Mouse (Mus musculus) heart, postnatal 10 days (tissue): ENCODE measurements at regions not wholly inside any gene's neighbourhood (a gene's known extent, or its start where the extent isn't known, plus 50 kb on each side); places are given as distances from the start of the nearest gene placed in this dataset.
"Not testable (repeated sequence)": the region's sequence is repeated elsewhere in the genome, so short reads cannot be mapped to it uniquely, and the experiment has no call there.

Source experiments
- DNase-seq, 2 experiments: peaks; one replicate each; pipeline ENCODE4 v3.0.0; 2021
- intact Hi-C: fragments of 180-260 bp; cut with DNase I; formaldehyde crosslinking; loops from one replicate; pipeline ENCODE4 v1.15.1; 2025

DNA sequence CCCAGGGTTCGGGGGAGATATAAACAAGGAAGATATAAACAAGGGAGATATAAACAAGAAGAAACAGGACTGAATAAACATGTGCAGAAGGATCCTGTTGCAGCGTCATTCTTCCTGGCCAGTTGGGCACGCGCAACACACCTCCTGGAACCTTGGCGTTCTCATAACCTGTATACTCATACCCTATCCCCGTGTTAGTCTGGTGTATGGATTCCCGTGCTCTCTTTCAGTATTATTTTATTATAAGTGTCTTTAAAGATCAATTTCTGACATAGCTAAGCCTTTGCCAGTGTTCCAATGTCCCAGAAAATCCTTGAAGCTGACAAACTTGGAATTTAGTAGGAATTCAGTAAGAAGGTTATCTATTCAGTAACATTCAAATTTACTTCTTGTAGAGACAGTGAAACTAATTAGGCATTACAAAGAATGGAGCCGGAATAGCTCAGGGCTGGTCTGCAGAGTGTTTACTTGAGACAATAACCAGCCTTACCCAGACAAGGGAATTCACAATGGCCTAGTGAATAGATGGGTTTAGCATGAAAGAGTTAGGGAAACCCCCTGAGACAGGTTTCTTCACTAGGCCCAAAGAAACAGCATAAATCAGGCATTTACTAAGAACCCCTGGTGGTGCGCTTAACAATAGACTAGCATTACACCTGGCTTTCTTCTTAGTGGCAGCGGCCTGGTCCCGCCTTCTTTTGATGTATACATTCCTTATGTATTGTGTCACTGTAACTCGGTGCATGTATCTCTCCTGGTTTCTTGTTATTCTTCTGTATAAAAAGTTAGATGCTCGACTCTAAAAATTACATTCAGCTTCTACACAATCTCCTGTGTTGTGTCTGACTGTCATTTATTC, 458.4 kb downstream of the Epm2a start:
- DNase-seq, intact Hi-C loops: not testable (repeated sequence)

DNA sequence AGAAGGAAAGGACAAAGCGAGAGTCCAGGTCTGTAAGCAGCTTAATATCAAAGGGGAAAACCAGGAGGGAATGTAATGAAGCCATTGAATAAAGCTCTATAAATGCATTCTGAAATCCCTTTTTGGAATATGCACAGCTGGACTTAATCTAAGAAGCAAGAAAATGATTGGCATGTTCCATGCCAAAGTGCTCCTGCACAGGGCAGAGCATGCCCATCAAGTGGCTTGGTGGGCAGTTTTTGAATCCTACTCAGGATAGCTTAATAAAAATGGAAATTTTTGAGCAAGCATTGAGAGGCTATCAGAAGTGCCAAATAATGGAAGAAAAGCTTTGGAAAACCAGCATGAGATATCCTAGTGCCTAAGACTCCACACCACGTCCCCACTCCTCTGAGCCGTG, 466.1 kb downstream of the Epm2a start:
- intact Hi-C loops = no loop called here
- no peak for DNase-seq

DNA sequence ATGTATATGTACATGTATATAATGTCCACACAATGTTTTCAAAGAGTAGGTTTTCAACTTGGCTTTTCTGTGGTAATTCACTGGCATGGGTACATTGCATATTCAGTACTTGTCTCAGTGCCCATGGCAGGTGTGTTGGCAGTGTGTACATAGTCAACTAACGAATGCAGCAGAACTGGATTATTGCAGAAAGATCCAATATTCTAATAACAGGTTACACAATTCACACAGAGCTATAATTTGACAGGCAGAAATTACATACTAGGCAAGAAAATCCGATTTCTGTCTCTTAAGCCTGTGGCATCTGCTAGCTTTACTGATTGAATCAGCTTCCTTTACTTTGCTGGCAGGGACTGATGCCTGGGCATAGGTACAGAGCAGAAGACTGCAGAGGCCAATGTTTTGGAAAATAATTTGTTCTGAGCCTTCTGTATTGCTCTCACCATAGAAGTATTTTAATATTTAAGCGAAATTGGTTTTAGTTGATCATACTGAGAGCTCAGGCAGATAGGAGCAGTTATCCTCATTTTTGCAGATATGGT, 479.3 kb downstream of the Epm2a start:
- DNase-seq = no peak
- intact Hi-C loops = no loop called here

DNA sequence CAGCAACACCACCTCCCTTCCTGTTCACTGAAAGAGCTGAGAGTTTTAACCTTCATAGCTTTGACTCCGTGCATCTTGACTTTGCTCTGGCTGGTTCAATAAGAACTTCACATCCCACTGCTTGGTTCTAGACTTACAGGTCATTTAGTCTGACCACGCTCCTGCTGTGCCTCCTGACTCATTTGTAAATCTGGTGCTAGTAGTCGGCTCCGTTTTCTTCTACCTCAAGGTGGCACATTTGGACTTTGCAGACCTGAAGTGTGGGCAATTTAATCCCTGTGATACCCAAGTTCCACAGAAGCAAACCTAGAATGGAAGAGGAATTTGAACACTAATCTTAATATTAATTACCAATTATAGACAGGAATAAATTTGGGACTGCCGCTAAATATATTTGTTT, 497.9 kb downstream of the Epm2a start:
- DNase-seq = no peak
- intact Hi-C loops = loop anchor here (5.0 kb wide), 1 partner anchor 771 kb away; no protein-coding TSS in a partner anchor

DNA sequence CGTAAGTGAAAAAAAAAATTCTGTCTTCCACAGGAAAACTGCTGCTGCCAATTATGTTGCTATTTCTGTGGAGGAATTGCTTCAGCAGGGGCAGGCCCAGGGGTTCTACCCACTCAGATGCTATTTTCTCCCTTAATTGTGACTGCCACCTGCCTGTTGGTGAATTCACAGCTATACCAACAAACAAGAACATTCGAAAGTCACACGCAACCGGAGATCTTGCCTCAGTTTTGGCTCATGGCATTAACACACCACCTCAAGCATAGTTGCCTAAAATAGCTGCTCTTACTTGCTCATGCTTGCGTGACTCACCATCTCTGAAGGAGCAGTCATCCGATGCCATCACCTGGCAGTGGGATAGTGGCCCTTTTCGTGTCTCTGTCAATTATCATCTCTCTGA, 498.3 kb downstream of the Epm2a start:
- DNase-seq = no peak
- intact Hi-C loops = loop anchor here (5.0 kb wide), 1 partner anchor 771 kb away; no protein-coding TSS in a partner anchor

DNA sequence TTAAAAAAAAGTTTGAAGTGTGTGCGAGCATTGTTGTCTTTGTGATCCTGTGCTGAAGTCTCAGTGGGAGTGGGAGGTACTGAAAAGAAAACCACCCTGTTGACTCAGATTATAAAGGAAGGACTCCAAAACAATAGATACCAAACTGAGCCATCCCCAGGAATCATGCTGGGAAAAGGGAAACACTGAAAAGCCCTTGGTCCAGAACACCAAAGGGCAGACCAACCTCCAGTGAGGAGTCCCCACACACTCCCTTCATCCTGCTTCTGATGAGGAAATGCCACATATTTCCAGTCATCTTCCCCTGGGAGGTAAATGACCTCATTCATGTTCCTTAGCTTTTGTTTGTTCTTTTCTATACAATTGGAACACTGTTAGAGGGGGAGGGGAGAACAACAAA, 502.9 kb downstream of the Epm2a start:
- no peak for DNase-seq
- intact Hi-C loops = no loop called here

DNA sequence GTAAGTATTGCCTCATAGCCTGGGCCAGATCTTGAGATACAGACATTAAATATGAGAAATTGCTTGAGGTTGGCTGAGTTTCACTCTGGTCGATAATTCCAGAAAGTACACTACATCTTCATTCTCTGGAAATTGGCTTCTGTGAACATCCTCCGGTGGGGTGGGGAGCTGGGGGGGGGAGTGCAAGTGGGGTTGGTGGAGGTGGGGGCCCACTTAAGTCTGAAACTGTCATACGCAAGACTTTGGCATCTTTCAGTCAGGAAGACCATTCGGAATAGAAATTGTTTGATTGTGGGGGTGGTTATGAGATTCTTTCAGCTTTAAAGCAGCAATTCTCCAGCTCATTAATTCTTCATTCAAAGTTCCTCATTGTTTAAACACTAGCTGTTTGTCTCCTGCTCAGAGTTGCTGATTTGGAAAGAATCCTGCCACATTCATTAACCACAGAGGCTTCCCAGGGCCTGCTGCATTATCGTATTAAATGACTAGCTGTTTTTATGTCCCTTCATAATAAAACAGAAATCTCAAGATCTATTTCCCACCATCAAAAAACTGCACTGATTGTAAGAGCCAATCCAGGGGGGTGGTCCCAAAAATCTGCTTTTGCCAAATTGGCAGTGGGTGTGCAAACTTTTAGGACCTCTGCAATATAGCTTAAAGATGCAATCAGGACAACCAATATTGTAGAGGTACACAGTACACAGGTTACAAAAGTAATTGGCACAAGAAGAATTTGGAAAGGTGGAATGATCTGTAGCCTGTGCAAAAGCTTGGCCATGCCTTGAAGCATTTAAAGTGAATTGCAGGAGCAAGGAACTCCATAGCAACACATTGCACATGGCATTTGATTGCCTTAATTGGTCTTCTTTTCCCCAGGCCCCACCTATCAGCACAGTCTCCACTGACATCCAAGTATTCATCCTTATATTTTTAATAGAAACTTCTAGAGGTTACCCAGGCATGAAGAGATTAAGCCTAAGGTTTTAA, 532.2 kb downstream of the Epm2a start:
- intact Hi-C loops = no loop called here
- DNase-seq = no peak

DNA sequence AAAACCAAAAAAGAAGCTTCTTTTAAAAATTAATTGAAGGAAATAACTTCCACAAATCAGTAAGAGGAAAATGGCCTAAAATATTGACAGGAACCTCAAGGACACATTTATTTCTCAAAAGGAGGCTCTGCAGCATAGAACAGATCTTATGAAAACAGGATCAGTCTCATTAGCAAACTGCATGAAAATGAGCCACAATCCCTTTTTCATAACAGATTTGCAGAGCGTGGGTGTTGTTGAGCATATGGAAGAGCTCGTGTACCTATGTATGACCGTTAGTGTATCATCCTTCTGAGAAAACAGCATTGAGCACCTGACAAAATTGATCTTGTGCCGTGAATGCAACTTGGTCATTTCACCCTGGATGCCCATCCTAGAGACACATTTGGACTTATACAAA, 543.0 kb downstream of the Epm2a start:
- DNase-seq = no peak
- intact Hi-C loops = no loop called here

DNA sequence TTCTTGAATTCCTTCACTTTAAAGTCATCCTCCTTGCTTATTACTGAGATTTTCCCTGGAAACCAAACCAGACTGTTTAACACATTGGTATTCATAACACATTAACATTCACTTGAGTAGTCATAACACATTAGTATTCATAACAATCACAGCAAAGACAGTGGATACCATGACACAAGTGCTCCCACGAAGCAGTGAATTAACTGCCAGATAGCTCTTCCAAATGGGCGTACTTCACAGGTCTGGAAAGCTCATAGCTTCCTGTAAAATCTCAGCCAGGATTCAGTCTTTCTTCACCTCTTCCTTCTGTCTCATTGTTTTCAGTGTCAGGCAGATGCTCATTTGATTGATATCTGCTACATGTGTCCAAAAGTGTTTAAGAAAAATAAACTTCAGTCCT, 545.7 kb downstream of the Epm2a start:
- intact Hi-C loops = no loop called here
- DNase-seq = no peak

DNA sequence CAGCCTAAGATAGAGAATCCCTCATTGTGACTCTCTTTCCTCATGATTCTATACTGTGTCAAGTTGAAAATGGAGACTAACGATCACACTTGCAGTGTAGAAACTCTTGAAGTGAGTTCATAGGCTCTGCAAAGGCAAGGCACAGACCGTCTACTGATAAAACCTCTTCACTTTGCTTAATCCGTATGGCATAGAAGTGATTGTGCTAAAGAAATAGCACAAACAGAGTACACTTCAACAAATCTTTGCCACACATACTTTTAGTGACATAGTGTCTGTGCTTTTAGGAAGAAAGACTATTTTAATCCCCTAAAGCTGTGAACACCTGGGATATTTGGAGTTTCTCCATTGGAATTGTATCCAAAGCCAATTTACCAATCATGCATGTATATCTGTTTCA, 578.9 kb downstream of the Epm2a start:
- intact Hi-C loops = no loop called here
- DNase-seq = no peak

DNA sequence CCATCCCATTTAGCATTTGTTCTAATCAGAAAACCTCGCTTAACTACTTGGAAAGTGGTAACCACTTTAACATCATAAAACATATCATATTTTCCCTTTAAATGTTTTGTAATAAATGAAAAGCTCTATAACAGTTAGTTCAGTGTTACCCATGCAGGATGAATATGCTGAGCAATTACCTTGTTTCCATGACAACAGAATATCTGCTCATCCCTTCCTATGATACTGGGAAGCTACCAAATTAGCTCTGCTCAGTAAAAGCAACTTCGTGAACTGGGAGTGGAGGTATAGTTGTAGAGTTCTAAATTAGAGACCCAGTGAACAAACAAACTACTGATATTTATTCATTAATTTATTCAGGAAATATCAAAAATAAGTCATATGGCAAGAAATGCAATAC, 595.0 kb downstream of the Epm2a start:
- DNase-seq = no peak
- intact Hi-C loops = no loop called here

DNA sequence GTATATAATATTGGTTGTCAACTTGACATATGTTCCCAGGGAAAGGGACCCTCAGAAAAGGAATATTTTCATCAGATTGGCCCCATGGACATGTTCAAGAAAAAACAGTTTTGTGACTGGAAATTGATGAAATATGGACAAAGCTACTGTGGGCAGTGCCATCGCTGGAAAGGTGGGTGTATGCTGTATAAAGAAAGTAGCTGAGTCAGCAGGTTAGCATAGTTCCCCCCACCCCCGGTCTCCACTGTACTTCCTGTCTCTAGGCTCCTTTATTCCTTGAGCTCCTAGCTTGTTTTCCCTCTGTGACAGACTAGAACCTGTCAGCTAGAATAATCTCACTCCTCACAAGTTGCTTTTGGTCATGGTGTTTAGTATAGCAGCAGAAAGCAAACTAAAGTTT, 599.6 kb downstream of the Epm2a start:
- DNase-seq = no peak
- intact Hi-C loops = no loop called here

DNA sequence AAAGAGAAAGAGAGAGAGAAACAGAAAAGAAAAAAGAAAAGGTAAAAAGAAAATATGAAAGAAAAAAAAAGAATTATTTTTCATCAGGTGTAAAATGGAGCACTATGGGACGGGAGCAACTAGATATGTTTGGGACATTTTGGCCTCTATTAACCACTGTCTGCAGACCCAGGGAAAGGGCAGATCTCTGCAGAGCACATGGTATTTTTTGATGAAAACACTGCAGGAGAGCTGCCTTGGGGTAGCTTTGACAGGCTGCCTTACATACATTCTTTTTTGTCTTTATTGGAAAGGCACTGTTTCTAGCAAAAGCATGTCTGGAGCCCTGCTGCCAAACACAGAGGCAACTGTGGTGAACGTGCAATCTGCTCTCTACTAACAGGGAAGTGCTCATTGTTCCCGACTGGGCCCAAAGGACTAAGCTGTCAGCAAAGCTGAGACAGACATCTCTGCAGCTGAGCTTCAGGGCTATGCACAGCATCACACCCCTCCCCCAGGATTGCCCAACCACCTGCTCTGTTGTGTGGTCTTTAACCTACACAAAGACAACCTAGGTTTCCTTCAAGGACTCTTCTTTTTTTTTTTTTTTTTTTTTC, 617.2 kb downstream of the Epm2a start:
- no peak for DNase-seq
- intact Hi-C loops = no loop called here

DNA sequence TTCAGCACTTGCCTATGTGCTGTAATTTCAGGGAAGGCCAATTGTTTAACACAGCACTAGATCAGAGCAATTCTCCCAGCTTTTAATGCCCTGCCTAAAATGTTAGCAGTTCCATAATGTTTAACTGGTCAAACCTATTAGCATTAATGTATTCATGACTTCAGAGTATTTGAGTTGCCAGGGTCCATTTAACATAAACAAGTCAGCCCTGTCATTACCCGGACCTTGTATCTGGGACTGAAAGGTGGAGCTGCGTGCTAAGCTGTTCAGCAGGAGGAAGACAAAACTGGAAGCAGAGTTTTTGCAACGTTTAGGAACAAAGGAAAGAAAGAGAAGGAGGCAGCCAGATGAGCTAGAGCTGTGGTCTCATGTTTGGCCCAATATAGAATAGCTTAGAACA, 661.8 kb downstream of the Epm2a start:
- DNase-seq = no peak
- intact Hi-C loops = loop anchor here (10.0 kb wide), 1 partner anchor 210 kb away; no protein-coding TSS in a partner anchor

DNA sequence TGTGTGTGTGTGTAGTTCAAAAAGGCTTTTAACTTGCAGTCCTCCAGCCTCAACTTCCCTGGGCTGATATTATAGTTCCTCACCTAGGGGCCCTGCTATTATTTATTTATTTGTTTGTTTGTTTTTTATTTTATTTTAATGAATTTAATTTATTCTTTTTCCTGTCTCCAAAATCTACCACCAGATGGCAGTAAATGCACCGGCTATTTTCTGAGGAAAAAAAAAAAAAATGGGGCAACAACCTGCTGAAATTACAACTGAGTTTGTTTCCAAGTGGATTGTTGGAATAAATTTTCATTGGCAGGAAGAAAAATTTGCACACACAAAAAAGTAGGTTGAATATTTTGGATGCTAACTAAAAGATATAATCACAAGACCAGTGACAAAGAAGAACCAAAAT, 662.7 kb downstream of the Epm2a start:
- DNase-seq = no peak
- intact Hi-C loops = loop anchor here (2.0 to 10.0 kb wide), 2 partner anchors 209 to 607 kb away; no protein-coding TSS in a partner anchor

DNA sequence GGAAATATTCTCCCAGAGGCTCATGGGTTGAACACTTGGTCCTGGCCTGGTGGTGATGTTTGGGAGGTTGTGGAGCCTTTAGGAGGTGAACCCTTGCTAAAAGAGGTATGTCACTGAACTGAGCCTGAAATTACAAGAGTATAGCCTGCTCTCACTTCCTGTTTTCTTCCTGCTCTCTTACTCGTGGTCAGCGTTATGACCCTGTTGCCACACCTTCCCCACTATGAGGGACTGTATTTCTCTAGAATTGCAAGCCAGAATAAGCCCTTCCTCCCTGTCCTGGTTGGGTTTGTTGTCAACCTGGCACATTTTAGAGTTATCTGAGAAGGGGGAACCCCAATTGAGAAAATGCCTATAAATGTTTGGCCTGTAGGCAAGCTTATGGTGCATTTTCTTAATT, 674.1 kb downstream of the Epm2a start:
- no peak for DNase-seq
- intact Hi-C loops = no loop called here

DNA sequence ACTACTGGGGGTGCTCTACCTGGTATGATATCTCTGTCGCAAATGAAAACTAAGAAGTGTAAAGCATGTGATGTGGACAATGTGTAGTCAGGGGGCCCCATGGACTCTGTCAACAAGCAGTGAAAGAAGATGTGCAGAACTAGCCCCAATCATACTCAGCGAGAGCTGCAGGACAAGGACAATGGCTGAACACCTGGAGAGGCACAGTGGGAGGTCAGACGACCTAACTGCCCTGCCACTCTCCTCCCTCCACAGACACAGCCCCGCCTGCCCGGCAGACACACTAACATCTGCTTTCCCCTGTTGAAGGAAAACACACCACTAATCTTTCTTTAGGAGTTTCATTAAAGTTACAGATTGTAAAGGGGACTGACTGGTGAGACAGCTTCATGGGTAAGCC, 675.1 kb downstream of the Epm2a start:
- intact Hi-C loops = no loop called here

DNA sequence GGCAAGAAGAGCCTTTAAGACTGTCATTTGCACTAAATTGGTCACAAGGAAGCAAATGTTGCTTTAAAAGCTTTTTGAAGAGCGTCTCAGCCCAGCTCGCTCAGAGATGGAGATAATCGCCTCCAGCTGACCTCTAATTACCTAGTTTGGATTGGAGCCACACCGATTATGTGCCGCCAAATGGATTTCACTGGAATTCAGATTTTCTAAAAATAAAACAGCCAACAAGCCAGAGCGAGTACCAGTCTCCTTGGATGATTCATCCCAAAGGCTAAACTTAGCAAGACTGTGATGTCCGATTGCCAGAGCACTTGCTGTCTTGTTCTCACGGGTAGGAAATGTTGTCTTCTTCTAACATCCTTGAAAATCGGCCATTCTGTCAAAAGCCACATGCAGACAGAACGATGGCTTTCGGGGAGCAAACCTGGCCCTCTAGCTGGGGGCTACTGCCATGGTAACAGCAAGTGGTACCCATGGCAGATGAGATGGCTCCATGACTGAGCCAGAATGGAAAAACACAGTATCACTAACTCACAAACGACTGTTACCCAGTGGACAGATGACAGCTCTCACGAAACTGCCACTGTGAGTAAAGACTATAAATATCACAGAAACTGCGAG, 676.1 kb downstream of the Epm2a start:
- intact Hi-C loops = no loop called here
- DNase-seq = peak; percentile 66 to 69

More for the DNA sequence above, 675.1 kb downstream of the Epm2a start:
- DNase-seq = no peak

DNA sequence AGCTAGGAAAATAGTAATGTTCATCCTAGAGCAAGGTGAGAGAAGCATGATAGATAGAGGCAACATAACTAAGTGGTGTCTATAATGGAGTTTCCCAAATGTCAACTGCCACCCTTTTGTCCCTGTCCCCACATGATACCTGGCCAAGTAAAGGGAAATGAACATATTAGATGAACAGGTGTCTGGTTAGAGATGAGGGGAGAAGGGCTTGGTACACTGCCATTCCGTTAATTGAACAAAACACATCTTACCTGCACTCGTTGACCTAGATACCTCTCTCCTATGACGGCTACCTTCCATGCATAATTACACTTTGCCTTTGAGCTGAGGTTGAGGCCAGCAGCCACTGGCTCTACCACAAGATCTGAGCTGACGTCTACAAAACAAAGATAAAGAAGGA, 677.4 kb downstream of the Epm2a start:
- intact Hi-C loops = no loop called here

DNA sequence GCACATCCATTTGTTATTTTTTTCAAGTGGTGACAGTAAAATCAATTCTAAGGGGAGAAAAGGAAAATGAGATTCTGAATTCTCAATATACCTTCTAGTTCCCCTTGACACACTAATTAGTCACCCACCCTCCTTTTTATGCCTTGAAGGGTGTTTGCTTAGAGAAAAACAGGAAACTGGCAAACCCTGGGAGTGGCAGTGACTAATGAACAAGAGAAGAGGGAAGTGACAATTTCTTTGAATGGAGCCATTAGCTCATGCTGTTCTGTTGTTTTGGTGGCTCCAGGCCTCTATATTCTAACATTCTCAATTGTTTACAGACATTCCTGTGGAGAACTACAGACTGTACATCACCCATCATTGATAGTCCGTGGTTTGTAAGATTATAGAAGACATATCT, 692.0 kb downstream of the Epm2a start:
- intact Hi-C loops = no loop called here
- no peak for DNase-seq

More for the DNA sequence above, 677.4 kb downstream of the Epm2a start:
- no peak for DNase-seq
